In the genomic region with DNA sequence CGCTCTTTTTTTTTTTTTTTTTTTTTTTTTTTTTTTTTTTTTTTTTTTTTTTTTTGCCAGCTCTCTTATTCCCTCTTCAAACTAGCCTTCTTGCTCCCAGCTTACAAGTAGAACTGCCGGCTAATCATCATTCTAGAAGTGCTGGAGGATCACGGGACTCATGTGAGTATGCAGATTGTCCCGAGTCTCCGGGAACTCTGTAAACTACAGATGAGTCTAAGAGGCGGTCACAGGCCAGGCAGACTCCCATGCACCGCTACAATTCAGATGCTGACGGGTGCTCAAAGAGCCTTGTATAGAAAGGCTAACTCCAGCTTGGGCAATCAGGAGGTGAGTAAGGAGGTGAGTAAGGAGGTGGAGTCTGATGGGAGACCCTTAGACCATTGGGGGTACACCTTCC, we compare ENCODE assay signal across 24 mouse cellular contexts. TPM values are rescaled to one million over a fixed set of nuclear protein-coding genes. Genes with fewer than 3 reads are reported as not detected.
DNase-seq lines count a peak whose midpoint lies in the region; ATAC-seq and TF ChIP-seq lines count a peak whose summit lies in the region.
"Had no signal": no experiment of that assay in that cellular context is flagged by ENCODE, and none has a peak within 500 bp of the region (broad histone marks: within the 10 kb centered on the region; RNA-seq: fewer than 3 reads in every experiment).

No protein-coding gene starts in this region.

- H3K4me1 ChIP-seq in CH12.LX (ENCODE audit: control insufficient read depth in 1 of 2, insufficient read depth in 2 of 2): no peaks in the 10 kb centered on the region
- no peaks in the 10 kb centered on the region for H3K4me1 ChIP-seq in heart, embryonic 12.5 days (replicated peaks)
- H3K4me1 ChIP-seq: embryonic facial prominence, embryonic 12.5 days; forebrain, embryonic 12.5 days had no signal

- no peak for ATAC-seq in heart, embryonic 12.5 days (ENCODE audit: insufficient number of reproducible peaks, low FRiP score)
- ATAC-seq: activated CD4-positive, CD25-positive, alpha-beta regulatory T cell, adult 4 months; forebrain, embryonic 14.5 days; forebrain, postnatal 0 days; Patski had no signal

- TF ChIP-seq CTCF in CH12.LX (conservative IDR thresholded peaks at IDR 0.05 in 1 of 2, IDR thresholded peaks at IDR 0.05 in 1 of 2; ENCODE audit: low read depth in 2 of 2, low read length in 2 of 2): no peak

- H3K9me3 ChIP-seq in CH12.LX (replicated peaks; ENCODE audit: low read length): no peaks in the 10 kb centered on the region
- no peaks in the 10 kb centered on the region for H3K9me3 ChIP-seq in heart, embryonic 12.5 days (replicated peaks)
- H3K9me3 ChIP-seq: embryonic facial prominence, embryonic 10.5 days; embryonic facial prominence, embryonic 12.5 days; forebrain, embryonic 12.5 days had no signal

- H3K4me2 ChIP-seq in CH12.LX (ENCODE audit: insufficient read depth, low read depth, poor library complexity, severe bottlenecking): no peak overlapping the region
- no peak overlapping the region for H3K4me2 ChIP-seq in heart, embryonic 12.5 days
- H3K4me2 ChIP-seq: embryonic facial prominence, embryonic 12.5 days; forebrain, embryonic 12.5 days had no signal

- no peak overlapping the region for H3K27ac ChIP-seq in CH12.LX (ENCODE audit: insufficient read depth, low read depth)
- no peak overlapping the region for H3K27ac ChIP-seq in heart, embryonic 12.5 days (ENCODE audit: poor library complexity, severe bottlenecking)
- H3K27ac ChIP-seq: embryonic facial prominence, embryonic 10.5 days; embryonic facial prominence, embryonic 12.5 days; forebrain, embryonic 12.5 days had no signal

- no peak for TF ChIP-seq EP300 in CH12.LX (IDR thresholded peaks at IDR 0.05; ENCODE audit: low read length)

- no peaks in the 10 kb centered on the region for H3K36me3 ChIP-seq in CH12.LX (replicated peaks in 1 of 2; ENCODE audit: control insufficient read depth in 1 of 2, insufficient read depth in 1 of 2, low read length in 1 of 2)
- peaks cover under 1% of the 10 kb centered on the region; the same call in 1 of the 2 replicates for H3K36me3 ChIP-seq in heart, embryonic 12.5 days
- H3K36me3 ChIP-seq: embryonic facial prominence, embryonic 12.5 days; forebrain, embryonic 12.5 days had no signal

- H3K79me2 ChIP-seq in CH12.LX (replicated peaks; ENCODE audit: control insufficient read depth, extremely low read depth, insufficient read depth, poor library complexity, severe bottlenecking): no peaks in the 10 kb centered on the region

- no peak for TF ChIP-seq POLR2A in CH12.LX (IDR thresholded peaks at IDR 0.05; ENCODE audit: low read depth, low read length)

- WGBS in heart, embryonic 12.5 days: 77% methylated on average over 8 of the region's 8 CpGs

- dilution Hi-C loops in CH12.LX (cut with MboI; ENCODE audit: extremely low pct_ligation_motif_present, extremely low pct_unique_long_range_greater_than_20kb, low sequenced_read_pairs): no loop called here

- in situ Hi-C loops in CH12.LX (cut with MboI; ENCODE audit: low pct_ligation_motif_present, low pct_unique_long_range_greater_than_20kb, low sequenced_read_pairs): no loop called here

- no peaks in the 10 kb centered on the region for H3K27me3 ChIP-seq in CH12.LX (replicated peaks)
- no peaks in the 10 kb centered on the region for H3K27me3 ChIP-seq in heart, embryonic 12.5 days (replicated peaks)
- H3K27me3 ChIP-seq: embryonic facial prominence, embryonic 12.5 days; forebrain, embryonic 12.5 days; Patski had no signal

- no peak for TF ChIP-seq RAD21 in CH12.LX (IDR thresholded peaks at IDR 0.05; ENCODE audit: low read depth, low read length)

- DNase-seq in CH12.LX (ENCODE audit: extremely low read depth) (no peak), ES-CJ7 (ENCODE audit: low read depth, low spot score) (peak; percentile 62), R1 (ENCODE audit: low read depth, low spot score) (peak; percentile 53)
- DNase-seq in lung, postnatal 10 days: no peak
- DNase-seq in thymus, postnatal 36 days: no peak
- DNase-seq: adrenal gland, adult 8-10 months; adrenal gland, postnatal 14 days; adrenal gland, postnatal 36 days; cerebellum, adult 11-12 months; cerebellum, adult 2 months; cerebellum, adult 9-10 months; cerebellum, postnatal 10 days; cerebellum, postnatal 25 days; forebrain, postnatal 0 days had no signal

- no peak overlapping the region for H3K9ac ChIP-seq in CH12.LX (ENCODE audit: insufficient read depth, low read depth)
- no peak overlapping the region for H3K9ac ChIP-seq in heart, embryonic 12.5 days
- H3K9ac ChIP-seq: embryonic facial prominence, embryonic 12.5 days; forebrain, embryonic 12.5 days; forebrain, postnatal 0 days had no signal

- no peak overlapping the region for H3K4me3 ChIP-seq in CH12.LX (replicated peaks in 1 of 3; ENCODE audit: low read depth in 2 of 3, low read length in 2 of 3, poor library complexity in 1 of 3)
- H3K4me3 ChIP-seq in heart, embryonic 12.5 days: no peak overlapping the region
- H3K4me3 ChIP-seq: embryonic facial prominence, embryonic 10.5 days; embryonic facial prominence, embryonic 12.5 days; forebrain, embryonic 12.5 days had no signal

TF ChIP-seq in CH12.LX, 34 proteins besides CTCF, POLR2A, EP300 and RAD21:
- TF ChIP-seq CHD2 (IDR thresholded peaks at IDR 0.05; ENCODE audit: low read length): no peak
- no peak for TF ChIP-seq TBP (conservative IDR thresholded peaks at IDR 0.05; ENCODE audit: low read depth, low read length)
- no peak for TF ChIP-seq SIN3A (IDR thresholded peaks at IDR 0.05; ENCODE audit: low read length)
- TF ChIP-seq BHLHE40 (IDR thresholded peaks at IDR 0.05; ENCODE audit: low read depth, low read length): peak; percentile 61
- TF ChIP-seq TCF12 (IDR thresholded peaks at IDR 0.05; ENCODE audit: low read depth, low read length): no peak
- no peak for TF ChIP-seq NELFE (IDR thresholded peaks at IDR 0.05; ENCODE audit: low read depth, low read length)
- TF ChIP-seq JUND (conservative IDR thresholded peaks at IDR 0.05; ENCODE audit: low read depth, low read length): no peak
- TF ChIP-seq GABPA (IDR thresholded peaks at IDR 0.05; ENCODE audit: insufficient replicate concordance, low read depth, low read length): no peak

RNA-seq across cellular contexts. Expression of gene Tead4, which starts 15.0 kb away (rescaled TPM):
- total RNA-seq in CH12.LX (2012; rRNA removed) (not detected in 2 replicates), CH12.LX (2014; rRNA removed) (not detected in 2 replicates)
- 0.15 TPM in 1 of 2 replicates, not detected in the other for polyA plus RNA-seq in CH12.LX (2012; ENCODE audit: insufficient read length, low read depth)
- polyA plus RNA-seq in heart, embryonic 12.5 days (2016; fragmentation: Nextera tagmentation; extraction: Ambion mirVana): 3.3 and 4.0 TPM in 2 replicates
- total RNA-seq: MEL had no signal
- polyA plus RNA-seq: activated CD4-positive, CD25-positive, alpha-beta regulatory T cell, adult 4 months had no signal

RNA-seq across cellular contexts. Expression of gene Tulp3, which starts 40.1 kb away (rescaled TPM):
- total RNA-seq in CH12.LX (2012; rRNA removed) (4.9 and 5.5 TPM in 2 replicates), CH12.LX (2014; rRNA removed) (3.7 and 5.6 TPM in 2 replicates)
- polyA plus RNA-seq in CH12.LX (2012; ENCODE audit: insufficient read length, low read depth): 11.5 and 13.1 TPM in 2 replicates
- polyA plus RNA-seq in heart, embryonic 12.5 days (2016; fragmentation: Nextera tagmentation; extraction: Ambion mirVana): 8.2 and 10.6 TPM in 2 replicates

RNA-seq across cellular contexts. Expression of gene Rhno1, which starts 47.1 kb away (rescaled TPM):
- total RNA-seq in CH12.LX (2012; rRNA removed) (28.7 and 34.9 TPM in 2 replicates), CH12.LX (2014; rRNA removed) (18.5 and 19.3 TPM in 2 replicates)
- polyA plus RNA-seq in CH12.LX (2012; ENCODE audit: insufficient read length, low read depth): 53.4 and 60.0 TPM in 2 replicates
- polyA plus RNA-seq in heart, embryonic 12.5 days (2016; fragmentation: Nextera tagmentation; extraction: Ambion mirVana): 81.3 and 83.0 TPM in 2 replicates

RNA-seq across cellular contexts. Expression of gene Foxm1, which starts 47.2 kb away (rescaled TPM):
- 14.3 and 16.8 TPM in 2 replicates for total RNA-seq in CH12.LX (2012; rRNA removed)
- total RNA-seq in CH12.LX (2014; rRNA removed): 5.8 and 6.0 TPM in 2 replicates
- 32.5 and 41.0 TPM in 2 replicates for polyA plus RNA-seq in CH12.LX (2012; ENCODE audit: insufficient read length, low read depth)
- 33.4 and 38.7 TPM in 2 replicates for polyA plus RNA-seq in heart, embryonic 12.5 days (2016; fragmentation: Nextera tagmentation; extraction: Ambion mirVana)

RNA-seq across cellular contexts. Expression of gene Tex52, which starts 59.7 kb away (rescaled TPM):
- total RNA-seq in CH12.LX (2012; rRNA removed) (0.13 TPM in 1 of 2 replicates, not detected in the other), CH12.LX (2014; rRNA removed) (not detected in 2 replicates)
- not detected in 2 replicates for polyA plus RNA-seq in CH12.LX (2012; ENCODE audit: insufficient read length, low read depth)
- polyA plus RNA-seq in heart, embryonic 12.5 days (2016; fragmentation: Nextera tagmentation; extraction: Ambion mirVana): 0.19 and 0.21 TPM in 2 replicates
- total RNA-seq: adrenal gland, adult 18-20 months; adrenal gland, adult 8-10 months; adrenal gland, postnatal 14 days; adrenal gland, postnatal 36 days; ES-E14; forebrain, postnatal 0 days; MEL had no signal
- polyA plus RNA-seq: activated CD4-positive, CD25-positive, alpha-beta regulatory T cell, adult 4 months had no signal

Comparison
In these comparisons a context has a peak if more than half of its experiments do, and no peak if none do; other contexts are left out.
1. DNase-seq: peak in ES-CJ7 (single experiment) and R1 (single experiment); none in CH12.LX (single experiment), lung, postnatal 10 days (single experiment) and thymus, postnatal 36 days (0 of 2).